ENCODE assay signal across 46 mouse cellular contexts in genomic region chr14:41021246-41021645, GRCm38 (mm10). TPM values are rescaled to one million over a fixed set of nuclear protein-coding genes. Genes with fewer than 3 reads are reported as not detected.
"Had no signal": no experiment of that assay in that cellular context is flagged by ENCODE, and none has a peak within 500 bp of the region (broad histone marks: within the 10 kb centered on the region; RNA-seq: fewer than 3 reads in every experiment).

No protein-coding gene starts in this region.

- H3K9me3 ChIP-seq: limb, embryonic 10.5 days; limb, embryonic 12.5 days; limb, embryonic 13.5 days; limb, embryonic 15.5 days; liver, embryonic 12.5 days; liver, embryonic 13.5 days; liver, embryonic 15.5 days; lung, embryonic 15.5 days; megakaryocyte, embryonic 14.5 days; midbrain, embryonic 10.5 days; midbrain, embryonic 12.5 days; midbrain, embryonic 13.5 days; midbrain, embryonic 15.5 days had no signal

- H3K4me2 ChIP-seq: limb, embryonic 12.5 days; limb, embryonic 13.5 days; limb, embryonic 15.5 days; liver, embryonic 11.5 days; liver, embryonic 12.5 days; liver, embryonic 13.5 days; liver, embryonic 15.5 days; lung, embryonic 14.5 days; lung, embryonic 15.5 days; midbrain, embryonic 11.5 days; midbrain, embryonic 12.5 days; midbrain, embryonic 13.5 days; midbrain, embryonic 15.5 days had no signal

- H3K4me1 ChIP-seq: limb, embryonic 10.5 days; limb, embryonic 12.5 days; limb, embryonic 13.5 days; limb, embryonic 15.5 days; midbrain, embryonic 10.5 days; midbrain, embryonic 12.5 days; midbrain, embryonic 13.5 days; midbrain, embryonic 15.5 days had no signal

- DNase-seq: left cerebral cortex, postnatal 4 days; liver; liver, embryonic 13.5 days; liver, postnatal 0 days; lung, adult 18-20 months; lung, adult 2 months; lung, embryonic 14.5 days; lung, postnatal 10 days; lung, postnatal 14 days; lung, postnatal 36 days; lung, postnatal 4 days; midbrain, embryonic 14.5 days had no signal

- H3K4me3 ChIP-seq: left cerebral cortex, adult 2 months; limb, embryonic 10.5 days; limb, embryonic 12.5 days; limb, embryonic 13.5 days; limb, embryonic 15.5 days; liver, embryonic 12.5 days; liver, embryonic 13.5 days; liver, embryonic 15.5 days; lung, embryonic 15.5 days; megakaryocyte, embryonic 14.5 days; midbrain, embryonic 10.5 days; midbrain, embryonic 12.5 days; midbrain, embryonic 13.5 days; midbrain, embryonic 15.5 days; myocyte had no signal

- H3K36me3 ChIP-seq: limb, embryonic 10.5 days; limb, embryonic 12.5 days; limb, embryonic 13.5 days; limb, embryonic 15.5 days; liver, embryonic 12.5 days; liver, embryonic 13.5 days; liver, embryonic 15.5 days; lung, embryonic 15.5 days; midbrain, embryonic 10.5 days; midbrain, embryonic 12.5 days; midbrain, embryonic 13.5 days; midbrain, embryonic 15.5 days had no signal

- H3K27me3 ChIP-seq: limb, embryonic 12.5 days; limb, embryonic 13.5 days; limb, embryonic 15.5 days; liver, embryonic 12.5 days; liver, embryonic 13.5 days; liver, embryonic 15.5 days; lung, embryonic 15.5 days; megakaryocyte, embryonic 14.5 days; midbrain, embryonic 12.5 days; midbrain, embryonic 13.5 days; midbrain, embryonic 15.5 days had no signal

- ATAC-seq: liver, embryonic 12.5 days; liver, postnatal 0 days; lung, postnatal 0 days; midbrain, embryonic 13.5 days; midbrain, embryonic 15.5 days had no signal

- H3K27ac ChIP-seq: left cerebral cortex, adult 2 months; limb, embryonic 10.5 days; limb, embryonic 12.5 days; limb, embryonic 13.5 days; limb, embryonic 15.5 days; liver, embryonic 12.5 days; liver, embryonic 13.5 days; liver, embryonic 14.5 days; liver, embryonic 15.5 days; lung, embryonic 15.5 days; macrophage; midbrain, embryonic 10.5 days; midbrain, embryonic 12.5 days; midbrain, embryonic 13.5 days; midbrain, embryonic 15.5 days had no signal

- H3K9ac ChIP-seq: limb, embryonic 12.5 days; limb, embryonic 13.5 days; limb, embryonic 15.5 days; liver, embryonic 12.5 days; liver, embryonic 13.5 days; liver, embryonic 14.5 days; liver, embryonic 15.5 days; liver, postnatal 0 days; lung, embryonic 14.5 days; lung, embryonic 15.5 days; midbrain, embryonic 12.5 days; midbrain, embryonic 13.5 days; midbrain, embryonic 15.5 days had no signal

RNA-seq across cellular contexts. Expression of gene Dydc2, which starts 47.8 kb away (rescaled TPM):
- total RNA-seq: left cerebral cortex, postnatal 14 days; liver, adult 2 months; megakaryocyte progenitor cell, adult 5-6 weeks; megakaryocyte, adult 5-6 weeks; megakaryocyte-erythroid progenitor cell, adult 5-6 weeks; midbrain, postnatal 0 days; monocyte, adult 5-6 weeks had no signal
- polyA plus RNA-seq: limb, embryonic 10.5 days; limb, embryonic 11.5 days; limb, embryonic 12.5 days; limb, embryonic 13.5 days; limb, embryonic 14.5 days; limb, embryonic 15.5 days; liver, adult 2 months; liver, embryonic 11.5 days; liver, embryonic 12.5 days; liver, embryonic 13.5 days; liver, embryonic 14.5 days; liver, embryonic 15.5 days; liver, embryonic 16.5 days; liver, postnatal 0 days; lung, embryonic 14.5 days; macrophage; midbrain, embryonic 11.5 days; myocyte had no signal

RNA-seq across cellular contexts. Expression of gene Dydc1, which starts 51.5 kb away (rescaled TPM):
- total RNA-seq: left cerebral cortex, adult 18-20 months; left cerebral cortex, adult 2 months; left cerebral cortex, adult 8-10 months; left cerebral cortex, postnatal 10 days; left cerebral cortex, postnatal 14 days; left cerebral cortex, postnatal 25 days; left cerebral cortex, postnatal 36 days; left cerebral cortex, postnatal 4 days; liver, adult 2 months; megakaryocyte progenitor cell, adult 5-6 weeks; megakaryocyte, adult 5-6 weeks; megakaryocyte-erythroid progenitor cell, adult 5-6 weeks; monocyte, adult 5-6 weeks had no signal
- polyA plus RNA-seq: limb, embryonic 10.5 days; limb, embryonic 11.5 days; limb, embryonic 12.5 days; limb, embryonic 13.5 days; limb, embryonic 14.5 days; limb, embryonic 15.5 days; liver, adult 2 months; liver, embryonic 11.5 days; liver, embryonic 12.5 days; liver, embryonic 13.5 days; liver, embryonic 15.5 days; liver, embryonic 16.5 days; liver, postnatal 0 days; lung, embryonic 14.5 days; lung, embryonic 15.5 days; macrophage; midbrain, embryonic 10.5 days; midbrain, embryonic 11.5 days; midbrain, embryonic 12.5 days; midbrain, embryonic 13.5 days; midbrain, embryonic 14.5 days; midbrain, embryonic 15.5 days; myocyte had no signal
